Mouse (Mus musculus): ENCODE results near the gene Uba1. TPM values are rescaled to one million over a fixed set of nuclear protein-coding genes. Genes with fewer than 3 reads are reported as not detected.

Gene Uba1
- 102 TPM for polyA plus RNA-seq (2014; fragmentation: Illumina TruSeq; extraction: RNeasy Lipid Tissue Mini Kit (QIAGEN cat#74804); ENCODE audit: low read depth, low replicate concordance)

GRCm38 (mm10) chrX:20658026-20658652 lies at the start of gene Uba1:
Uba1 (plus strand) TSS chrX:20658326.

GRCm38 (mm10) chrX:20617176-20617902 lies 40.8 kb upstream of the Uba1 start, which contains the start of the genes Rbm10 and Ndufb11:
Rbm10 (plus strand) TSS chrX:20617503.
Ndufb11 (minus strand) TSS chrX:20617619.

GRCm38 (mm10) chrX:20687519-20688067 lies 29.5 kb downstream of the Uba1 start, which contains the start of gene Cdk16:
Cdk16 (plus strand) TSS chrX:20687954.

GRCm38 (mm10) chrX:20703741-20704290 lies 45.7 kb downstream of the Uba1 start, which contains the start of gene Usp11:
Usp11 (plus strand) TSS chrX:20703906.

Other genes starting within 250 kb of the Uba1 start
- gene Jade3, start 232.6 kb upstream of the Uba1 start, polyA plus RNA-seq (2014; fragmentation: Illumina TruSeq; extraction: RNeasy Lipid Tissue Mini Kit (QIAGEN cat#74804); ENCODE audit: low read depth, low replicate concordance), result 17.7 TPM
- gene Rgn, start 108.5 kb upstream of the Uba1 start, polyA plus RNA-seq (2014; fragmentation: Illumina TruSeq; extraction: RNeasy Lipid Tissue Mini Kit (QIAGEN cat#74804); ENCODE audit: low read depth, low replicate concordance), result 6.1 TPM
- 5.6 TPM for gene Rbm10, start 40.8 kb upstream of the Uba1 start, polyA plus RNA-seq (2014; fragmentation: Illumina TruSeq; extraction: RNeasy Lipid Tissue Mini Kit (QIAGEN cat#74804); ENCODE audit: low read depth, low replicate concordance)
- 31.7 TPM for gene Ndufb11, start 40.7 kb upstream of the Uba1 start, polyA plus RNA-seq (2014; fragmentation: Illumina TruSeq; extraction: RNeasy Lipid Tissue Mini Kit (QIAGEN cat#74804); ENCODE audit: low read depth, low replicate concordance)
- gene Cdk16, start 29.6 kb downstream of the Uba1 start, polyA plus RNA-seq (2014; fragmentation: Illumina TruSeq; extraction: RNeasy Lipid Tissue Mini Kit (QIAGEN cat#74804); ENCODE audit: low read depth, low replicate concordance), result 23.7 TPM
- gene Usp11, start 45.6 kb downstream of the Uba1 start, polyA plus RNA-seq (2014; fragmentation: Illumina TruSeq; extraction: RNeasy Lipid Tissue Mini Kit (QIAGEN cat#74804); ENCODE audit: low read depth, low replicate concordance), result 2.7 TPM
- 103 TPM for gene Araf, start 139.5 kb downstream of the Uba1 start, polyA plus RNA-seq (2014; fragmentation: Illumina TruSeq; extraction: RNeasy Lipid Tissue Mini Kit (QIAGEN cat#74804); ENCODE audit: low read depth, low replicate concordance)
- not detected for gene Timp1, start 211.8 kb downstream of the Uba1 start, polyA plus RNA-seq (2014; fragmentation: Illumina TruSeq; extraction: RNeasy Lipid Tissue Mini Kit (QIAGEN cat#74804); ENCODE audit: low read depth, low replicate concordance)